Mouse (Mus musculus) forebrain, embryonic 15.5 days (tissue): ENCODE measurements around the gene Suz12. TPM values are rescaled to one million over a fixed set of nuclear protein-coding genes. Genes with fewer than 3 reads are reported as not detected.
"Not testable (repeated sequence)": the region's sequence is repeated elsewhere in the genome, so short reads cannot be mapped to it uniquely, and the experiment has no call there.

Experiments
- ATAC-seq: fragments of 200-750 bp; cut with Nextera tagmentation; replicated peaks from 2 replicates; pipeline ENCODE4 v1.8.0; 2017; ENCODE audit warnings: mild to moderate bottlenecking, moderate TSS enrichment, moderate library complexity
- H3K27ac ChIP-seq: fragments of 300-500 bp; sonication (generic); replicated peaks from 2 replicates; pipeline ENCODE4 v1.5.1; 2015; ENCODE audit warnings: mild to moderate bottlenecking, inconsistent platforms
- H3K27me3 ChIP-seq: fragments of 300-500 bp; sonication (generic); 2 replicates; pipeline ENCODE4 v1.6.1; 2015; ENCODE audit warnings: inconsistent platforms
- H3K36me3 ChIP-seq: fragments of 300-500 bp; sonication (generic); 2 replicates; pipeline ENCODE4 v1.6.1; 2015; ENCODE audit warnings: mild to moderate bottlenecking, inconsistent platforms
- H3K4me1 ChIP-seq: fragments of 300-500 bp; sonication (generic); 2 replicates; pipeline ENCODE4 v1.6.1; 2015; ENCODE audit warnings: inconsistent platforms
- H3K4me2 ChIP-seq: fragments of 300-500 bp; sonication (generic); replicated peaks from 2 replicates; pipeline ENCODE4 v1.6.1; 2015; ENCODE audit warnings: mild to moderate bottlenecking, inconsistent platforms
- H3K4me3 ChIP-seq: fragments of 300-500 bp; sonication (generic); 2 replicates; pipeline ENCODE4 v1.5.1; 2015; ENCODE audit warnings: mild to moderate bottlenecking, inconsistent platforms
- H3K9ac ChIP-seq: fragments of 300-500 bp; sonication (generic); replicated peaks from 2 replicates; pipeline ENCODE4 v1.6.1; 2015; ENCODE audit warnings: mild to moderate bottlenecking, inconsistent platforms
- H3K9me3 ChIP-seq: fragments of 300-500 bp; sonication (generic); 2 replicates; pipeline ENCODE4 v1.6.1; 2016; ENCODE audit warnings: inconsistent platforms
- WGBS: fragments of 180-500 bp; shearing (Covaris S2); methylation state at CpG from one replicate; pipeline ENCODE4 v1.1.7; 2015; ENCODE audit warnings: mixed read lengths; 5-methylcytosine and 5-hydroxymethylcytosine counted together
- polyA plus RNA-seq: library from polyadenylated mRNA; unstranded; fragments of >200 nt; fragmentation: Nextera tagmentation; extraction: Ambion mirVana; gene quantifications from 2 replicates; pipeline ENCODE4 v1.2.1, GENCODE M21; 2015

Gene Suz12
- polyA plus RNA-seq, 1 experiment from 2014 or later = 21.1 TPM

DNA sequence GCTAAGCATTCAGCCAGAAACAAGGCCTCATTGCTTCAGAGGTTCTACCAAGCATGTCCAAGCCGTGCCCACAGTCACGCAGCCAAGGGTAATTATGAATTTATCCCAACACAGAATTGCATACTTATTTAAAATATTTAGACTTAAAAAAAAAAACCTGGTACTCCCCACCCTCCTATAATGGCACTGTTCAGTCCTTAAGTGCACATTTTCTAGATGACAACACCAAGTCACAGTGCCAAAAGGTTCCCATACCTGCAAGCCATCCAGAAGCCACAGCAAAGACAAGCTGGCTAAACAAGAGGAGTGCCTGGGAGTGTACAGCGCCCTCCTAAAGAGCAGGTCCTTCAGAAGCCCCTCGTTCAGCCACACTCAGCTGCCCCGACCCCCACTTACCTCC, 60.3 kb downstream of the Suz12 start:
- no peaks in the 10 kb centered on the region for H3K9me3 ChIP-seq
- 93% methylated on average over 5 of the region's 5 CpGs for WGBS
- H3K4me3 ChIP-seq = no peak overlapping the region
- ATAC-seq = no peak
- no peak overlapping the region for H3K9ac ChIP-seq
- no peak overlapping the region for H3K27ac ChIP-seq
- H3K27me3 ChIP-seq = no peaks in the 10 kb centered on the region
- no peaks in the 10 kb centered on the region for H3K4me1 ChIP-seq
- no peak overlapping the region for H3K4me2 ChIP-seq
- peaks cover 15% of the 10 kb centered on the region for H3K36me3 ChIP-seq

DNA sequence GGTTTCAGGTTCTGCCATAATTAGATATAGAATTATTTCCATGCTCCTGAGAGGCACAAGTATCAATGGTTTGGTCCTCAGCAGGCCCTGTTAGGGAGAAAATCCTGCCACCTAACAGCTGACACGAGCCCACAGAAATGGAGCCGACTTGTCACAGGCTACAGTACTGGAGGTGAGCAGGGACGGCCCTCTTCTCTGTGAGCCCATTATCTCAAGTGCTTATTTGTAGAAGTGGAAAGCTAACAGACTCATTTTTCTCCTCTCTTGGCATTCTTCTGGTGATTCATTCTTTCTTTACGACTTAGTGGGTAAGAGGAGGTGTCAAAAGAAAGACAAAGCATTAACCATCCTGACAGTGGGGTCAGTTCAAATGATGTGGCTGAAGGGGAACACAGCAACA, 61.8 kb downstream of the Suz12 start:
- Histone ChIP-seq H3K36me3 (peaks cover 15% of the 10 kb centered on the region), H3K27ac (no peak overlapping the region), H3K27me3 (no peaks in the 10 kb centered on the region), H3K4me3 (no peak overlapping the region), H3K9ac (no peak overlapping the region), H3K9me3 (no peaks in the 10 kb centered on the region), H3K4me1 (no peaks in the 10 kb centered on the region), H3K4me2 (no peak overlapping the region)
- 76% methylated on average over 4 of the region's 4 CpGs for WGBS
- no peak for ATAC-seq

GRCm38 (mm10) chr11:80056141-80056540, 63.2 kb downstream of the Suz12 start:
- H3K27ac ChIP-seq = no peak overlapping the region
- peaks cover 15% of the 10 kb centered on the region for H3K36me3 ChIP-seq
- H3K27me3 ChIP-seq = no peaks in the 10 kb centered on the region
- 87% methylated on average over 9 of the region's 9 CpGs for WGBS
- H3K4me1 ChIP-seq = no peaks in the 10 kb centered on the region
- ATAC-seq = no peak
- no peak overlapping the region for H3K4me3 ChIP-seq
- H3K4me2 ChIP-seq = no peak overlapping the region
- no peak overlapping the region for H3K9ac ChIP-seq
- H3K9me3 ChIP-seq = no peaks in the 10 kb centered on the region

- Histone ChIP-seq H3K9me3 (no peaks in the 10 kb centered on the region), H3K27me3 (no peaks in the 10 kb centered on the region), H3K4me3 (no peak overlapping the region), H3K27ac (no peak overlapping the region), H3K4me2 (no peak overlapping the region), H3K4me1 (no peaks in the 10 kb centered on the region), H3K9ac (no peak overlapping the region), H3K36me3 (peaks cover 9% of the 10 kb centered on the region; the same call in 1 of the 2 replicates)
- no peak for ATAC-seq
- 19% methylated on average over 4 of the region's 4 CpGs for WGBS
Observed at GRCm38 (mm10) chr11:80062159-80062558, 69.3 kb downstream of the Suz12 start.

GRCm38 (mm10) chr11:80066373-80066772, 73.5 kb downstream of the Suz12 start:
- not testable (repeated sequence) for H3K9me3 ChIP-seq, ATAC-seq, H3K27ac ChIP-seq, H3K4me3 ChIP-seq, H3K36me3 ChIP-seq, H3K4me1 ChIP-seq, H3K27me3 ChIP-seq, H3K9ac ChIP-seq, H3K4me2 ChIP-seq
- 88% methylated on average over 4 of the region's 4 CpGs for WGBS

GRCm38 (mm10) chr11:80067558-80067957, 74.7 kb downstream of the Suz12 start:
- H3K9me3 ChIP-seq = no peaks in the 10 kb centered on the region
- no peak overlapping the region for H3K27ac ChIP-seq
- WGBS = 93% methylated on average over 5 of the region's 5 CpGs
- H3K4me3 ChIP-seq = no peak overlapping the region
- no peaks in the 10 kb centered on the region for H3K27me3 ChIP-seq
- no peaks in the 10 kb centered on the region; the same call in 1 of the 2 replicates for H3K4me1 ChIP-seq
- H3K36me3 ChIP-seq = no peaks in the 10 kb centered on the region
- H3K9ac ChIP-seq = no peak overlapping the region
- H3K4me2 ChIP-seq = no peak overlapping the region
- ATAC-seq = no peak

DNA sequence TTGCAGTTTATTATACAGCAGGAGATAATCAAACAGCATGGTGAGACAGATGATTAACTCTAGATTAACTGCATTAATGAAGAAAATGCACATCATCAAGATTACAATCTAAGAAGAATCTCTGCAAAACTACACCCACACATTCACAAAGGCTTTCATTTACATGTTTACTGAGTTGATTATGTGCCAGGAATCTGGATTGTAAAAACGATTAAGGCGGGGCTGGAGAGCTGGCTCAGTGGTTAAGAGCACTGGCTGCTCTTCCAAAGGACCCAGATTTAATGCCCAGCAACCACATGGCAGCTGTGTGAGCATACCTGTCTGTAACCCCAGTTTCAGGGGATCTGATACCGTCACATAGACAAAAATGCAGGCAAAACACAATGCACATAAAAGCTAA, 76.9 kb downstream of the Suz12 start:
- H3K27ac ChIP-seq = no peak overlapping the region

DNA sequence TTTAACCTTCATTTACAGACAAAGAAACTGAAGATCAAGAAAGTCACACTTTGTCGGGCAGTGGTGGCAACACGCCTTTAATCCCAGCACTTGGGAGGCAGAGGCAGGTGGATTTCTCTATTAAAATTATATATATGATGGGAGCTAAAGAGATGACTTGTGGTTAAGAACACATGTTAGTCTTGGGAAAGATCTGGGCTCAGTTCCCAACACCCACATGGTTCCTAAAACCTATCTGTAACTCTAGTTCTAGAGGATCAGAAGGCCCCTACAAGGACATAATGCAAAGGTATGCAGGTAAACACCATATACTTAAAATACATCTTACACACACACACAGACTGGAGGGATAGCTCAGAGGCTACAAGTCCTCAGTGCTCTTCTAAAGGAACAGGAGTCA, 78.1 kb downstream of the Suz12 start:
- no peak overlapping the region for H3K27ac ChIP-seq
- no peak for ATAC-seq

More for the DNA sequence above, 76.9 kb downstream of the Suz12 start:
- no peak overlapping the region for H3K9ac ChIP-seq
- no peaks in the 10 kb centered on the region for H3K9me3 ChIP-seq
- no peaks in the 10 kb centered on the region; the same call in 1 of the 2 replicates for H3K4me1 ChIP-seq
- WGBS = 51% methylated on average over 3 of the region's 3 CpGs
- H3K27me3 ChIP-seq = no peaks in the 10 kb centered on the region
- H3K36me3 ChIP-seq = no peaks in the 10 kb centered on the region
- no peak overlapping the region for H3K4me3 ChIP-seq
- H3K4me2 ChIP-seq = no peak overlapping the region
- ATAC-seq = no peak

GRCm38 (mm10) chr11:80072365-80072764, 79.5 kb downstream of the Suz12 start:
- no peaks in the 10 kb centered on the region; the same call in 1 of the 2 replicates for H3K4me1 ChIP-seq
- H3K4me3 ChIP-seq = no peak overlapping the region
- H3K36me3 ChIP-seq = no peaks in the 10 kb centered on the region
- 93% methylated on average over 3 of the region's 3 CpGs for WGBS
- H3K4me2 ChIP-seq = no peak overlapping the region
- no peaks in the 10 kb centered on the region for H3K27me3 ChIP-seq
- H3K27ac ChIP-seq = no peak overlapping the region
- no peak overlapping the region for H3K9ac ChIP-seq
- no peak for ATAC-seq
- no peaks in the 10 kb centered on the region for H3K9me3 ChIP-seq

More for the DNA sequence above, 78.1 kb downstream of the Suz12 start:
- 98% methylated on average over 2 of the region's 2 CpGs for WGBS
- no peaks in the 10 kb centered on the region for H3K36me3 ChIP-seq
- H3K9me3 ChIP-seq = no peaks in the 10 kb centered on the region
- H3K4me2 ChIP-seq = no peak overlapping the region
- no peak overlapping the region for H3K4me3 ChIP-seq
- H3K4me1 ChIP-seq = no peaks in the 10 kb centered on the region; the same call in 1 of the 2 replicates
- H3K27me3 ChIP-seq = no peaks in the 10 kb centered on the region
- H3K9ac ChIP-seq = no peak overlapping the region

DNA sequence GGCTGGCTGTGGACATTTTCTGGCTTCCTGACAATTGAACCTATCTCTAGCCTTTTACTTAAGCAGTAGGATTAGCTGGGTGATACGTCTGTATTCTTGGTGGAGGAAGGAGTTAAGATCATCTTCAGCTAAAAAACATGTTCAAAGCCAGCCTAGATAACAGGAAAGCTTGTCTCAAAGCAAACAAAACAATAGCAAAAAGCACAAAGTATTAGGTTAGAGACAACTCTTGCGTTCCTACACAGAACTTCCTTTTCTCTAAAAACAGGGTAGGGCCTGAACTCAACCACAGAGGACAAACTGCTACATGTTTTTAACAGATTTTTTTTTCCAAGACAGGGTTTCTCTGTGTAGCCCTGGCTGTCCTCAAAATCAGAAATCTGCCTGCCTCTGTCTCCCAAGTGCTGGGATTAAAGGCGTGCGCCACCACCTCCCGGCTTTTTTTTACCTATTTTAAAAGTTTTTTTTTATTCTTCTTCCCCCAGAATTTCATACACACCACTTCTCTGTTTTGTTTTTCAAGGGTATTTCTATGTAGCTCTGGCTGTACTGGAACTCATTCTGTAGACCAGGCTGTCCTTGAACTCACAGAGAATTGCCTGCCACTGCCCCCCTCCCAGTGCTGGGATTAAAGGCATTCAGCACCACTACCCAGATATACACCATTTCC, 82.8 kb downstream of the Suz12 start:
- no peak for ATAC-seq
- peaks cover 10% of the 10 kb centered on the region for H3K4me1 ChIP-seq
- no peak overlapping the region for H3K4me3 ChIP-seq
- H3K9me3 ChIP-seq = no peaks in the 10 kb centered on the region
- H3K27me3 ChIP-seq = no peaks in the 10 kb centered on the region
- no peak overlapping the region for H3K27ac ChIP-seq
- no peak overlapping the region for H3K9ac ChIP-seq
- no peak overlapping the region for H3K4me2 ChIP-seq
- H3K36me3 ChIP-seq = no peaks in the 10 kb centered on the region
- 98% methylated on average over 5 of the region's 5 CpGs for WGBS

DNA sequence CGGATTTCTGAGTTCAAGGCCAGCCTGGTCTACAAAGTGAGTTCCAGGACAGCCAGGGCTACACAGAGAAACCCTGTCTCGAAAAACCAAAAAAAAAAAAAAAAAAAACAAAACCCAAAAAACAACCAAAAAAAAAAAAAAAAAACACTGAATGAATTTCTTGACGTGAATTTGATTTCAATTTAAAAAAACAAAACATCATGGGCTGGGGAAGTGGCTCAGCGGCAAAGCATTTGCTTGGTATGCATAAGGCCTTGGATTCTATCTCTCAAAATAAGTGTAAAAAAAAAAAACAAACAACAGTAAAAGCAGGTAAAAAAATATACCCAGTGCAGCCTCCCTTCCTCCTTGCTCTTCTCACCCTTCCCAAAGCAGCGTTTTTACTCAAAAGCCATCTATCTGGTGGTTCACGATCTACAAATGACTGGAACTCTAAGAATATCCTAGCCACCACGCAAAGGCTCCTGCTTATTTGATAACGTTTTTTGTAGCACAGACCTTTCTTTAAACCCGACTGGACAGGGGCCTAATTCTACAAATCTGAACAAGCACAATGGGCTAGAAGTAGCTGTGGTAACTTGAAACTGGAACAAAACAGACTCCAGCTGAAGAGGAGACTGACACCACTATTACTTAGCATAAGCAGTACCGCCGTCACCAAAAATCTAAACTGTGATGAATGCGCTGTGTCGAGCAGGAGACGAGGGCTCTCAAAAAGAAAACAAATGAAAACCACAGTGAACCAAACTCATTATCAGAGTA, 85.1 kb downstream of the Suz12 start:
- Histone ChIP-seq H3K27ac (no peak overlapping the region), H3K9me3 (no peaks in the 10 kb centered on the region), H3K4me1 (peaks cover 17% of the 10 kb centered on the region), H3K27me3 (no peaks in the 10 kb centered on the region), H3K9ac (no peak overlapping the region), H3K36me3 (no peaks in the 10 kb centered on the region), H3K4me2 (no peak overlapping the region), H3K4me3 (no peak overlapping the region)
- ATAC-seq = no peak
- WGBS = 58% methylated on average over 14 of the region's 14 CpGs

- H3K27ac ChIP-seq = no peak overlapping the region
- H3K4me1 ChIP-seq = peaks cover 17% of the 10 kb centered on the region
- H3K9ac ChIP-seq = no peak overlapping the region
- ATAC-seq = no peak
- H3K36me3 ChIP-seq = no peaks in the 10 kb centered on the region
- no peak overlapping the region for H3K4me3 ChIP-seq
- no peaks in the 10 kb centered on the region for H3K9me3 ChIP-seq
- H3K27me3 ChIP-seq = no peaks in the 10 kb centered on the region
- WGBS = 18% methylated on average over 1 of the region's 1 CpGs
- no peak overlapping the region for H3K4me2 ChIP-seq
Observed at GRCm38 (mm10) chr11:80078831-80079230, 85.9 kb downstream of the Suz12 start.
